Mouse (Mus musculus) forebrain, embryonic 16.5 days (tissue): ENCODE data around the gene Sh3rf3. TPM values are rescaled to one million over a fixed set of nuclear protein-coding genes. Genes with fewer than 3 reads are reported as not detected.

ENCODE experiments used
- ATAC-seq: fragments of 200-750 bp; cut with Nextera tagmentation; 2 replicates; pipeline ENCODE4 v1.8.0; 2017; ENCODE audit warnings: mild to moderate bottlenecking, moderate library complexity
- H3K27ac ChIP-seq: fragments of 300-500 bp; sonication (generic); 2 replicates; pipeline ENCODE4 v1.5.1; 2014; ENCODE audit warnings: low read length, control low read depth
- H3K27me3 ChIP-seq: fragments of 300-500 bp; sonication (generic); replicated peaks from 2 replicates; pipeline ENCODE4 v1.6.1; 2014; ENCODE audit warnings: low read length; ENCODE audit not compliant: control insufficient read depth, insufficient read depth
- H3K36me3 ChIP-seq: fragments of 300-500 bp; sonication (generic); 2 replicates; pipeline ENCODE4 v1.6.1; 2014; ENCODE audit not compliant: control insufficient read depth, insufficient read depth
- H3K4me1 ChIP-seq: fragments of 300-500 bp; sonication (generic); replicated peaks from 2 replicates; pipeline ENCODE4 v1.6.1; 2014; ENCODE audit warnings: low read length; ENCODE audit not compliant: control insufficient read depth, insufficient read depth
- H3K4me2 ChIP-seq: fragments of 300-500 bp; sonication (generic); 2 replicates; pipeline ENCODE4 v1.6.1; 2014; ENCODE audit warnings: mild to moderate bottlenecking, low read length, control low read depth
- H3K4me3 ChIP-seq: fragments of 300-500 bp; sonication (generic); replicated peaks from 2 replicates; pipeline ENCODE4 v1.5.1; 2014; ENCODE audit warnings: mild to moderate bottlenecking, low read length, control low read depth
- H3K9ac ChIP-seq: fragments of 300-500 bp; sonication (generic); replicated peaks from 2 replicates; pipeline ENCODE4 v1.6.1; 2014; ENCODE audit warnings: low read depth, low read length, control low read depth
- H3K9me3 ChIP-seq: fragments of 300-500 bp; sonication (generic); 2 replicates; pipeline ENCODE4 v1.6.1; 2016; ENCODE audit warnings: low read length; ENCODE audit not compliant: control insufficient read depth
- whole genome bisulfite sequencing: fragments of 180-500 bp; shearing (Covaris S2); extraction: QIAGEN DNeasy Blood & Tissue Kit; methylation state at CpG from one replicate; pipeline ENCODE4 v1.1.7; 2014; 5-methylcytosine and 5-hydroxymethylcytosine counted together
- microRNA-seq: library from miRNA; unstranded; fragments of <30 nt; microRNA quantifications from one replicate; pipeline ENCODE4, GENCODE M21; 2017
- polyA plus RNA-seq: library from polyadenylated mRNA; unstranded; fragments of >200 nt; fragmentation: Nextera tagmentation; extraction: Ambion mirVana; gene quantifications from 2 replicates; pipeline ENCODE4 v1.2.1, GENCODE M21; 2015

Sh3rf3 gene
- polyA plus RNA-seq, 1 experiment from 2014 or later = 9.2 TPM

DNA sequence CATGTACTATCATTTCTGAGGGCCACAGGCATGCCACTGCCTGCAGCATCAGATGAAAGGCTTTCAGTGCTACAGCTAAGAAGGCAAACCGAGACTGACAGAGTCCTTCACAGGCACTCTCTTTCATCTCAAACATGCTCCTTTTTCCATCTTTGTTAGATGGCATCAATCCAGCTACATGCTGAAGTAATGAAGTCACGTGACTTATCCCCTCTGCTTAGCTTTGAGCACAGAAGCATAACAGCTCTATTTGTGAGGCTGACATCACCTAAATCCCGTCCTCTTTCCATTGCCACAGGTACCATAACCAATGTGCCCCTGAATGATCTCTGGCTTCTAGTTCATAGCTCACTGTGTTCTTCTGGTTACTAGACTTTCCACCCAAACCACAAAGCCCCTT is 357.9 kb downstream of the Sh3rf3 start:
- H3K27me3 ChIP-seq = no peaks in the 10 kb centered on the region
- ATAC-seq = no peak

DNA sequence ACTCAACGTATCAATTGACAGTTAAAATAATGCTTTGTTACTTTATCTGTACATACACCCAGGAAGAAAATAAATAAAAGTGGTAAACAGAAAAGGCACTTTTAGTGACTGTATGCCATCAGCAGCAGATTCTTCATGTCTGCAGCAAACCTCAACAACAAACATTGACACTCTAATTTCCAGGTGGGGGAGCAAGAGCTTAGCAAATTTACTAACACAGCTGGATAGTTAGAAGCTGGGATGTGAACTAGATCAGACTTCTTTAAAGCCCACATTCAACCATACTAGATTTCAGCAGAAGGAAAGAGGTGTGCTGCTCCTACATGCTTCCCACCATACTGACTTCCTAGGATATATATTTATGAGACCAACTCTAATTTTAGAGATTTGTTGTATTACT is 359.4 kb downstream of the Sh3rf3 start:
- Histone ChIP-seq H3K4me3 (no peak overlapping the region), H3K9me3 (no peaks in the 10 kb centered on the region), H3K4me2 (no peak overlapping the region), H3K27ac (no peak overlapping the region), H3K36me3 (no peaks in the 10 kb centered on the region), H3K4me1 (peaks cover 2% of the 10 kb centered on the region; the same call in 1 of the 2 replicates), H3K27me3 (no peaks in the 10 kb centered on the region), H3K9ac (no peak overlapping the region)
- ATAC-seq = no peak
- WGBS = 100% methylated on average over 1 of the region's 1 CpGs

More for the DNA sequence above, 357.9 kb downstream of the Sh3rf3 start:
- Histone ChIP-seq H3K9ac (no peak overlapping the region), H3K4me1 (no peaks in the 10 kb centered on the region; the same call in 1 of the 2 replicates), H3K27ac (no peak overlapping the region), H3K9me3 (no peaks in the 10 kb centered on the region), H3K4me2 (no peak overlapping the region), H3K36me3 (0 out of 2 replicates have a peak, but pooled peaks cover under 1% of the 10 kb centered on the region), H3K4me3 (no peak overlapping the region)
- WGBS = 55% methylated on average over 3 of the region's 3 CpGs

DNA sequence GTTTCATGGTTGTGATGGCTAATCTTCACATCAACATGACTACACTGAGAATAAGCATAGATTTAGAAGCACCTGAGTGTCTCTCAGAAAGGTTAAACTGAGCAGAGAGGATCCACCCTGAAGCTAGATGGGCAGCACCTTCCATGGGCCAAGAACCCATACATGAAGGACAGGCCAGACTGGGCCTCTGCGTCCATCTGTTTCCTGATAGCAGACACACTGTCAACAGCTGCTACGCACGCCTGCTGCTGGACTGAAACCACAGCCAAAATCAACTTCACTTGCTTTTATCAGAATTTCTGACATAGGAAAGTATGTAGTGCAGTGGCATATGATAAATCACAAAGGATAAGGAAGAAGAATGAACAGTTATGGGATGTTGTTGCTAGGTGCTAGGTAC is 366.5 kb downstream of the Sh3rf3 start:
- H3K4me2 ChIP-seq = no peak overlapping the region
- H3K27me3 ChIP-seq = no peaks in the 10 kb centered on the region
- no peaks in the 10 kb centered on the region for H3K9me3 ChIP-seq
- WGBS = 89% methylated on average over 3 of the region's 3 CpGs
- ATAC-seq = no peak
- H3K4me3 ChIP-seq = no peak overlapping the region
- no peak overlapping the region for H3K27ac ChIP-seq
- no peaks in the 10 kb centered on the region for H3K36me3 ChIP-seq
- H3K4me1 ChIP-seq = 0 out of 2 replicates have a peak, but pooled peaks cover 2% of the 10 kb centered on the region
- no peak overlapping the region for H3K9ac ChIP-seq

DNA sequence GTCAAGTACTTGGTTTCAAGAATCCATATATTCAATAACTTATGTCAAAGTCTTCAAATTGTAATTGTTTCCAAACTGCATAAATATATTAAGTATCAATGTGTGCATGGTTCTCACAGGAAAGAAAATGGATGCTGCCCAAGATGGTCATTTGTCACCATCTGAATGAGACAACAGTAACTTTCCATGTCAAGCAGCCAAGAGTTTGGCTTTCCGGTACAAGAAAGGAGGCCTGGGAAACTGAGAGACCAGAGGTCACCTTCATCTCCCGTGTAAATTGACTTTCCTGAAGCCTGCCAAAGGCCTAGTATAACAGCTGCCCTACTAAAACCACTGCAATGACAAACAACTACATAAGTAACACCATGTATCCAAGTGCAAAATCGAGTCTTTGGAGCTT is 369.1 kb downstream of the Sh3rf3 start:
- Histone ChIP-seq H3K4me3 (no peak overlapping the region), H3K36me3 (no peaks in the 10 kb centered on the region), H3K9ac (no peak overlapping the region), H3K4me2 (no peak overlapping the region), H3K27me3 (no peaks in the 10 kb centered on the region), H3K27ac (no peak overlapping the region), H3K9me3 (no peaks in the 10 kb centered on the region), H3K4me1 (no peaks in the 10 kb centered on the region)
- no peak for ATAC-seq
- 84% methylated on average over 3 of the region's 3 CpGs for WGBS

Small RNA genes within 50 kb of the gene (microRNA-seq; reads per million reads assigned to microRNA genes)
- not detected for gene Gm27672

Other genes with a start within 250 kb of the Sh3rf3 start
- 0.84 and 0.87 TPM in 2 replicates for gene Edar, start 137.7 kb upstream of the Sh3rf3 start, polyA plus RNA-seq
- not detected in 2 replicates for gene Gm17542, start 95.1 kb upstream of the Sh3rf3 start, polyA plus RNA-seq